Mouse (Mus musculus) kidney, postnatal 36 days (tissue): Measurements from ENCODE around the gene Pdpn.

ENCODE experiments used
- DNase-seq, 2 experiments: peaks; one replicate each; pipeline ENCODE4 v3.0.0; 2021 to 2022; ENCODE audit warnings: mixed read lengths in 2 of 2

Pdpn gene

GRCm38 (mm10) chr4:143238241-143239031, 60.9 kb downstream of the Pdpn start:
- peak; percentile 27 to 72 for DNase-seq

GRCm38 (mm10) chr4:143231790-143232422, 67.5 kb downstream of the Pdpn start:
- no peak for DNase-seq

DNA sequence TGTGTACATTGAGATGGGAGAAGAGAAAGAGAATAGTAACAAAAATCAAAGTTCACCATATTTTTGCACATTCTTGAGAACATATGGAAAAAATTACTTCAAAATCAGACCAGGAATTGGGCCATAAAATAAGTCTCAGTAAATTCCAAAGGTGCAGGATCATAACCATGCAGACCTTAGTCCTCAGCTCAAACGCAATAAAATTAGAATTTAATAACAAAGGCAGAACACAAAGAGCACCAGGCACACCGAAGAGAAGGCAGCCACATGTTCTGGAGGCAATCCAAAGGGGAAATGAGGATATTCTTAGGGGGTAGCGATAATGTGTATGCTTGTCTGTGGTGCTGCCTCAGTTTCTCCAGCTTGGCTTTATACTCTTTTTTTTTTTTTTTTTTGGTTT, 68.3 kb downstream of the Pdpn start:
- DNase-seq: no peak

DNA sequence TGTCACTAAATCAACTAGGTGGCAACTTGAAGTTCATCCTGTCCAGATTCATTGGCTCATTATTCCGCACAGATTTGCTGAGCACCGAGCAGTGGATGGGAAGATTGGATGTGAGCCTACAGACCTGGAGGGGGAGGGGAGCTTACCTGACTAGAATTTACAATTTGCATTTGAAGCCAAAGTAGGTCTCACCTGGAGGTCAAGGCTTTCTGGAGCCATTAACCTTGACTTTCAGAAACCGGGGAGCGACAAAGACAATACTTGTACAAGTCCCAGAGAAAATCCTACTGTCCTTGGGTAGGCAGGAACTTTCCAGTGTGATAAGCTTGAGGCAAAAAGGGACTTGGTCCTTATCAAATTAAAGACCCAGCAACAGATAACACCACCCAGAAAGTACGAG, 71.4 kb downstream of the Pdpn start:
- DNase-seq: peak; percentile 11 to 18

DNA sequence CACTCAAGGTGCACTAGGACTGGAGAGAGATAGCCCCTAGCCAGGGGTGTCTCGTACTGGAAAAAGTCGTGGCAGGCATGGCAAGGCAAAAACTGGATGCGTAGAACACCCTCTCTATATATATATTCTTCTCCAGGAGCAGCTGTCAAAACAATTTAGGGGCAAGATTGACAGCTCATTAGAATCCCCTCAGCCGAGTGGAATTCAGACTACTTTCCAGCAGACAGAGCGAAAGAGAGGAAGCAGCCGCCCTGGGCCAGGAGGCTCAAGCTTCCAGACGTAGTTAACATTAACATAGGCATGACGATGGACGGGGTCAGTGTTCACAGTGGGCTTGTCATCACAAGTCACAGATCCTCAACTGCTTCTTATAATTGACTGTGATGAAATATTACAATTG, 73.5 kb downstream of the Pdpn start:
- DNase-seq: no peak

- no peak for DNase-seq
Observed at GRCm38 (mm10) chr4:143219316-143219751, 80.0 kb downstream of the Pdpn start.

- DNase-seq: no peak
Observed at GRCm38 (mm10) chr4:143218858-143219257, 80.5 kb downstream of the Pdpn start.
